Mouse (Mus musculus) adrenal gland, postnatal 10 days (tissue): ENCODE data around the gene Ttc25. TPM values are rescaled to one million over a fixed set of nuclear protein-coding genes. Genes with fewer than 3 reads are reported as not detected.
A peak's percentile ranks its signal among the peaks of the same experiment; 100 is the strongest.
"Not testable (repeated sequence)": the region's sequence is repeated elsewhere in the genome, so short reads cannot be mapped to it uniquely, and the experiment has no call there.

Experiments
- DNase-seq: peaks from one replicate; pipeline ENCODE4 v3.0.0; 2021; ENCODE audit warnings: mixed read lengths
- total RNA-seq, 2 experiments: library from RNA; stranded (reverse); gene quantifications; 2 replicates each; pipeline ENCODE4 v1.2.3; 2021

Gene Ttc25
- total RNA-seq, 2 experiments from 2014 or later = 1.4 to 1.6 TPM

GRCm38 (mm10) chr11:100603813-100604212 lies 58.4 kb downstream of the Ttc25 start:
- DNase-seq = no peak

GRCm38 (mm10) chr11:100604321-100605005 lies 59.1 kb downstream of the Ttc25 start:
- DNase-seq = no peak

GRCm38 (mm10) chr11:100605451-100605850 lies 60.0 kb downstream of the Ttc25 start:
- no peak for DNase-seq

GRCm38 (mm10) chr11:100607121-100607520 lies 61.7 kb downstream of the Ttc25 start:
- no peak for DNase-seq

- no peak for DNase-seq
These were observed 63.4 kb downstream of the Ttc25 start for GRCm38 (mm10) chr11:100608796-100609195.

GRCm38 (mm10) chr11:100609355-100609996 lies 64.1 kb downstream of the Ttc25 start:
- DNase-seq = no peak

- DNase-seq = peak; percentile 67
These were observed 64.7 kb downstream of the Ttc25 start for GRCm38 (mm10) chr11:100609997-100610680.

- peak; percentile 42 for DNase-seq
These were observed 66.2 kb downstream of the Ttc25 start for GRCm38 (mm10) chr11:100611627-100612026.

- DNase-seq = no peak
These were observed 67.8 kb downstream of the Ttc25 start for GRCm38 (mm10) chr11:100613241-100613640.

GRCm38 (mm10) chr11:100616332-100616731 lies 70.9 kb downstream of the Ttc25 start:
- no peak for DNase-seq

GRCm38 (mm10) chr11:100616836-100617235 lies 71.4 kb downstream of the Ttc25 start:
- DNase-seq = not testable (repeated sequence)

- peak; percentile 47 for DNase-seq
These were observed 72.1 kb downstream of the Ttc25 start for GRCm38 (mm10) chr11:100617480-100617879.

GRCm38 (mm10) chr11:100618761-100619484 lies 73.5 kb downstream of the Ttc25 start, which contains the start of gene Nkiras2:
Gene Nkiras2 (plus strand): TSS chr11:100619244.
- DNase-seq = peak; percentile 82

- peak; percentile 95 for DNase-seq
These were observed 74.1 kb downstream of the Ttc25 start for GRCm38 (mm10) chr11:100619485-100619975.

GRCm38 (mm10) chr11:100619982-100620381 lies 74.6 kb downstream of the Ttc25 start, which contains the start of gene Dnajc7:
Gene Dnajc7 (minus strand): TSS chr11:100620168.
- DNase-seq = no peak

Other genes with a start within 250 kb of the Ttc25 start
- gene Eif1, start 225.7 kb upstream of the Ttc25 start, total RNA-seq = 1,000 to 10,000 TPM in 1 of 2 experiments, 100 to 1,000 TPM in 1; 930 to 1,143 TPM
- not detected for gene Gast, start 211.2 kb upstream of the Ttc25 start, total RNA-seq
- 10 to 100 TPM; 42.8 to 54.2 TPM for gene Hap1, start 189.5 kb upstream of the Ttc25 start, total RNA-seq
- gene Jup, start 147.8 kb upstream of the Ttc25 start, total RNA-seq = 10 to 100 TPM; 89.6 to 99.0 TPM
- 10 to 100 TPM; 29.4 to 30.1 TPM for gene P3h4, start 130.8 kb upstream of the Ttc25 start, total RNA-seq
- 10 to 100 TPM; 46.5 to 49.1 TPM for gene Fkbp10, start 129.9 kb upstream of the Ttc25 start, total RNA-seq
- 10 to 100 TPM; 42.6 to 54.8 TPM for gene Nt5c3b, start 103.8 kb upstream of the Ttc25 start, total RNA-seq
- 1 to 10 TPM in 1 of 2 experiments, under 1 TPM in 1; 0.81 to 2.1 TPM for gene Klhl10, start 103.7 kb upstream of the Ttc25 start, total RNA-seq
- gene Klhl11, start 72.9 kb upstream of the Ttc25 start, total RNA-seq = 10 to 100 TPM; 35.0 to 36.3 TPM
- 100 to 1,000 TPM; 380 to 552 TPM for gene Acly, start 17.6 kb upstream of the Ttc25 start, total RNA-seq
- 10 to 100 TPM; 32.9 to 35.7 TPM for gene Cnp, start 29.3 kb downstream of the Ttc25 start, total RNA-seq
- gene Nkiras2, start 73.6 kb downstream of the Ttc25 start, total RNA-seq = 10 to 100 TPM; 44.9 to 54.3 TPM
- 100 to 1,000 TPM; 212 to 265 TPM for gene Dnajc7, start 74.6 kb downstream of the Ttc25 start, total RNA-seq
- under 1 TPM; 0.42 to 0.67 TPM for gene Zfp385c, start 146.8 kb downstream of the Ttc25 start, total RNA-seq
- 1 to 10 TPM; 6.0 to 9.4 TPM for gene Dhx58, start 158.7 kb downstream of the Ttc25 start, total RNA-seq
- gene Kat2a, start 166.9 kb downstream of the Ttc25 start, total RNA-seq = 10 to 100 TPM; 33.1 to 42.4 TPM
- under 1 TPM in 1 of 2 experiments, not detected in 1; 0.64 TPM for gene Hspb9, start 168.2 kb downstream of the Ttc25 start, total RNA-seq
- 100 to 1,000 TPM; 182 to 183 TPM for gene Rab5c, start 192.6 kb downstream of the Ttc25 start, total RNA-seq
- gene Kcnh4, start 214.3 kb downstream of the Ttc25 start, total RNA-seq = under 1 TPM; 0.12 to 0.15 TPM
- not detected for gene Hcrt, start 217.3 kb downstream of the Ttc25 start, total RNA-seq
- gene Ghdc, start 225.3 kb downstream of the Ttc25 start, total RNA-seq = 10 to 100 TPM; 14.1 to 15.7 TPM